Mouse (Mus musculus): Measurements from ENCODE around the gene Psmc5. TPM values are rescaled to one million over a fixed set of nuclear protein-coding genes. Genes with fewer than 3 reads are reported as not detected.
A peak's percentile ranks its signal among the peaks of the same experiment; 100 is the strongest.

The Psmc5 gene
- total and polyA plus RNA-seq, 3 experiments = 54.5 to 104 (median 91.8) TPM

- DNase-seq = peak in 1 of 2 experiments; percentile 44
- Histone ChIP-seq H3K9ac (ENCODE audit: low read depth, low read length) (no peak overlapping the region), H3K36me3 (ENCODE audit: control insufficient read depth, insufficient read depth, low read length) (no peaks in the 10 kb centered on the region), H3K27me3 (ENCODE audit: control insufficient read depth, insufficient read depth, low read length) (no peaks in the 10 kb centered on the region), H3K27ac (no peak overlapping the region), H3K4me1 (ENCODE audit: control insufficient read depth, insufficient read depth, low read length) (no peaks in the 10 kb centered on the region), H3K79me2 (replicated peaks; ENCODE audit: control insufficient read depth, insufficient read depth, low read length) (no peaks in the 10 kb centered on the region), H3K4me3 (no peak overlapping the region)
- no peak for TF ChIP-seq CTCF (IDR thresholded peaks at IDR 0.05)
- no peak for TF ChIP-seq EP300 (IDR thresholded peaks at IDR 0.05; ENCODE audit: insufficient read depth, low read depth, low read length)
- TF ChIP-seq POLR2A (IDR thresholded peaks at IDR 0.05; ENCODE audit: insufficient read depth, low read depth, low read length) = no peak
- intact Hi-C loops (cut with DNase I) = no loop called here
- WGBS = 83% methylated on average over 5 of the region's 5 CpGs
These were observed 54.2 kb downstream of the Psmc5 start for GRCm38 (mm10) chr11:106310123-106310522.

Other genes with a start within 250 kb of the Psmc5 start
- not detected for gene Kcnh6, start 248.0 kb upstream of the Psmc5 start, total RNA-seq (2021)
- 0.26 and 0.39 TPM in 2 replicates for gene Kcnh6, start 248.0 kb upstream of the Psmc5 start, polyA plus RNA-seq (2012; rRNA removed)
- 10 to 100 TPM; 36.5 to 39.2 TPM for gene Dcaf7, start 219.3 kb upstream of the Psmc5 start, total RNA-seq (2021)
- 28.9 and 48.7 TPM in 2 replicates for gene Dcaf7, start 219.3 kb upstream of the Psmc5 start, polyA plus RNA-seq (2012; rRNA removed)
- 10 to 100 TPM; 56.4 to 59.6 TPM for gene Taco1, start 190.1 kb upstream of the Psmc5 start, total RNA-seq (2021)
- gene Taco1, start 190.1 kb upstream of the Psmc5 start, polyA plus RNA-seq (2012; rRNA removed) = 32.8 and 45.3 TPM in 2 replicates
- gene Map3k3, start 171.5 kb upstream of the Psmc5 start, total RNA-seq (2021) = 10 to 100 TPM; 36.0 to 38.9 TPM
- gene Map3k3, start 171.5 kb upstream of the Psmc5 start, polyA plus RNA-seq (2012; rRNA removed) = 25.1 and 39.8 TPM in 2 replicates
- gene Gm10840, start 95.3 kb upstream of the Psmc5 start, total RNA-seq (2021) = not detected
- not detected in 2 replicates for gene Gm10840, start 95.3 kb upstream of the Psmc5 start, polyA plus RNA-seq (2012; rRNA removed)
- gene Limd2, start 95.3 kb upstream of the Psmc5 start, total RNA-seq (2021) = 1 to 10 TPM; 3.6 to 4.7 TPM
- gene Limd2, start 95.3 kb upstream of the Psmc5 start, polyA plus RNA-seq (2012; rRNA removed) = 10.0 and 11.5 TPM in 2 replicates
- 1 to 10 TPM; 6.2 to 7.0 TPM for gene Strada, start 54.0 kb upstream of the Psmc5 start, total RNA-seq (2021)
- gene Strada, start 54.0 kb upstream of the Psmc5 start, polyA plus RNA-seq (2012; rRNA removed) = 16.9 and 21.8 TPM in 2 replicates
- 10 to 100 TPM; 78.1 to 82.2 TPM for gene Ccdc47, start 39.8 kb upstream of the Psmc5 start, total RNA-seq (2021)
- gene Ccdc47, start 39.8 kb upstream of the Psmc5 start, polyA plus RNA-seq (2012; rRNA removed) = 23.7 and 47.4 TPM in 2 replicates
- 10 to 100 TPM; 23.5 to 27.5 TPM for gene Ddx42, start 39.2 kb upstream of the Psmc5 start, total RNA-seq (2021)
- gene Ddx42, start 39.2 kb upstream of the Psmc5 start, polyA plus RNA-seq (2012; rRNA removed) = 6.0 and 11.9 TPM in 2 replicates
- 10 to 100 TPM; 20.2 to 21.6 TPM for gene Ftsj3, start 75 bp upstream of the Psmc5 start, total RNA-seq (2021)
- gene Ftsj3, start 75 bp upstream of the Psmc5 start, polyA plus RNA-seq (2012; rRNA removed) = 10.2 and 15.2 TPM in 2 replicates
- gene Smarcd2, start 16.8 kb downstream of the Psmc5 start, total RNA-seq (2021) = 10 to 100 TPM; 16.6 to 17.2 TPM
- 39.2 and 49.2 TPM in 2 replicates for gene Smarcd2, start 16.8 kb downstream of the Psmc5 start, polyA plus RNA-seq (2012; rRNA removed)
- gene Tcam1, start 20.5 kb downstream of the Psmc5 start, total RNA-seq (2021) = not detected
- 0.10 TPM in 1 of 2 replicates, not detected in the other for gene Tcam1, start 20.5 kb downstream of the Psmc5 start, polyA plus RNA-seq (2012; rRNA removed)
- not detected for gene Gh, start 45.7 kb downstream of the Psmc5 start, total RNA-seq (2021)
- not detected in 2 replicates for gene Gh, start 45.7 kb downstream of the Psmc5 start, polyA plus RNA-seq (2012; rRNA removed)
- gene Cd79b, start 58.6 kb downstream of the Psmc5 start, total RNA-seq (2021) = 1 to 10 TPM; 1.7 to 3.0 TPM
- gene Cd79b, start 58.6 kb downstream of the Psmc5 start, polyA plus RNA-seq (2012; rRNA removed) = 3.4 and 10.1 TPM in 2 replicates
- gene Scn4a, start 97.1 kb downstream of the Psmc5 start, total RNA-seq (2021) = 10 to 100 TPM; 22.1 to 22.8 TPM
- 11.9 and 20.7 TPM in 2 replicates for gene Scn4a, start 97.1 kb downstream of the Psmc5 start, polyA plus RNA-seq (2012; rRNA removed)
- gene Prr29, start 109.3 kb downstream of the Psmc5 start, total RNA-seq (2021) = under 1 TPM; 0.37 to 0.48 TPM
- 7.9 and 10.4 TPM in 2 replicates for gene Prr29, start 109.3 kb downstream of the Psmc5 start, polyA plus RNA-seq (2012; rRNA removed)
- gene Icam2, start 131.9 kb downstream of the Psmc5 start, total RNA-seq (2021) = 10 to 100 TPM; 22.0 to 22.4 TPM
- gene Icam2, start 131.9 kb downstream of the Psmc5 start, polyA plus RNA-seq (2012; rRNA removed) = 46.8 and 60.4 TPM in 2 replicates
- gene Ern1, start 231.7 kb downstream of the Psmc5 start, total RNA-seq (2021) = 10 to 100 TPM; 10.2 to 13.9 TPM
- 6.4 and 9.8 TPM in 2 replicates for gene Ern1, start 231.7 kb downstream of the Psmc5 start, polyA plus RNA-seq (2012; rRNA removed)